Mouse (Mus musculus): ENCODE measurements at regions not wholly inside any gene's neighbourhood (a gene's known extent, or its start where the extent isn't known, plus 50 kb on each side); places are given as distances from the start of the nearest gene placed in this dataset.

- H3K4me1 ChIP-seq (ENCODE audit: insufficient read depth): no peaks in the 10 kb centered on the region; the same call in 1 of the 2 replicates
- no peak overlapping the region for H3K9ac ChIP-seq
- no peaks in the 10 kb centered on the region for H3K36me3 ChIP-seq (ENCODE audit: insufficient read depth)
- H3K27me3 ChIP-seq (ENCODE audit: insufficient read depth, low read length): no peaks in the 10 kb centered on the region
- 59% methylated on average over 9 of the region's 9 CpGs for whole genome bisulfite sequencing
- H3K4me3 ChIP-seq (ENCODE audit: low read depth, low read length): no peak overlapping the region
- DNase-seq (no peak), ATAC-seq (no peak)
- no peak overlapping the region for H3K27ac ChIP-seq (ENCODE audit: low read depth, low read length)
- no peaks in the 10 kb centered on the region for H3K9me3 ChIP-seq (ENCODE audit: low read length)
- no peak for TF ChIP-seq CTCF (IDR thresholded peaks at IDR 0.05; ENCODE audit: low read depth)
- no peak overlapping the region for H3K4me2 ChIP-seq (ENCODE audit: low read depth)
These were observed 100.3 kb upstream of the Krtap11-1 start for GRCm38 (mm10) chr16:89671188-89671726.

- no peaks in the 10 kb centered on the region for H3K9me3 ChIP-seq (ENCODE audit: low read length)
- H3K4me2 ChIP-seq (ENCODE audit: low read depth): no peak overlapping the region
- WGBS: 84% methylated on average over 2 of the region's 2 CpGs
- TF ChIP-seq CTCF (IDR thresholded peaks at IDR 0.05; ENCODE audit: low read depth): no peak
- DNase-seq (no peak), ATAC-seq (no peak)
- no peaks in the 10 kb centered on the region for H3K4me1 ChIP-seq (ENCODE audit: insufficient read depth)
- no peak overlapping the region for H3K27ac ChIP-seq (ENCODE audit: low read depth, low read length)
- no peak overlapping the region for H3K9ac ChIP-seq
- no peak overlapping the region for H3K4me3 ChIP-seq (ENCODE audit: low read depth, low read length)
- H3K36me3 ChIP-seq (ENCODE audit: insufficient read depth): no peaks in the 10 kb centered on the region
- H3K27me3 ChIP-seq (ENCODE audit: insufficient read depth, low read length): no peaks in the 10 kb centered on the region
These were observed 89.1 kb upstream of the Krtap11-1 start for GRCm38 (mm10) chr16:89660071-89660470.

GRCm38 (mm10) chr16:89656036-89656435 lies 85.1 kb upstream of the Krtap11-1 start:
- WGBS: 94% methylated on average over 3 of the region's 3 CpGs
- Histone ChIP-seq H3K27ac (ENCODE audit: low read depth, low read length) (no peak overlapping the region), H3K9ac (no peak overlapping the region), H3K9me3 (ENCODE audit: low read length) (no peaks in the 10 kb centered on the region), H3K4me2 (ENCODE audit: low read depth) (no peak overlapping the region), H3K36me3 (ENCODE audit: insufficient read depth) (no peaks in the 10 kb centered on the region), H3K27me3 (ENCODE audit: insufficient read depth, low read length) (no peaks in the 10 kb centered on the region), H3K4me1 (ENCODE audit: insufficient read depth) (no peaks in the 10 kb centered on the region), H3K4me3 (ENCODE audit: low read depth, low read length) (no peak overlapping the region)
- no peak for DNase-seq
- no peak for ATAC-seq
- no peak for TF ChIP-seq CTCF (IDR thresholded peaks at IDR 0.05; ENCODE audit: low read depth)

GRCm38 (mm10) chr16:89648651-89649050 lies 77.7 kb upstream of the Krtap11-1 start:
- ATAC-seq (no peak), DNase-seq (no peak)
- WGBS: 73% methylated on average over 4 of the region's 4 CpGs
- Histone ChIP-seq H3K27me3 (ENCODE audit: insufficient read depth, low read length) (no peaks in the 10 kb centered on the region), H3K4me1 (ENCODE audit: insufficient read depth) (no peaks in the 10 kb centered on the region), H3K36me3 (ENCODE audit: insufficient read depth) (no peaks in the 10 kb centered on the region), H3K9ac (no peak overlapping the region), H3K9me3 (ENCODE audit: low read length) (no peaks in the 10 kb centered on the region), H3K4me2 (ENCODE audit: low read depth) (no peak overlapping the region), H3K4me3 (ENCODE audit: low read depth, low read length) (no peak overlapping the region), H3K27ac (ENCODE audit: low read depth, low read length) (no peak overlapping the region)
- no peak for TF ChIP-seq CTCF (IDR thresholded peaks at IDR 0.05; ENCODE audit: low read depth)

- Histone ChIP-seq H3K4me2 (ENCODE audit: low read depth) (no peak overlapping the region), H3K9me3 (ENCODE audit: low read length) (no peaks in the 10 kb centered on the region), H3K4me3 (ENCODE audit: low read depth, low read length) (no peak overlapping the region), H3K27me3 (ENCODE audit: insufficient read depth, low read length) (no peaks in the 10 kb centered on the region), H3K9ac (no peak overlapping the region), H3K27ac (ENCODE audit: low read depth, low read length) (no peak overlapping the region), H3K36me3 (ENCODE audit: insufficient read depth) (no peaks in the 10 kb centered on the region), H3K4me1 (ENCODE audit: insufficient read depth) (no peaks in the 10 kb centered on the region)
- no peak for ATAC-seq
- 44% methylated on average over 9 of the region's 9 CpGs for WGBS
- no peak for TF ChIP-seq CTCF (IDR thresholded peaks at IDR 0.05; ENCODE audit: low read depth)
- DNase-seq: no peak
These were observed 63.1 kb upstream of the Krtap11-1 start for GRCm38 (mm10) chr16:89633917-89634601.

GRCm38 (mm10) chr16:89632114-89632622 lies 61.2 kb upstream of the Krtap11-1 start:
- Histone ChIP-seq H3K9ac (no peak overlapping the region), H3K4me1 (ENCODE audit: insufficient read depth) (no peaks in the 10 kb centered on the region), H3K36me3 (ENCODE audit: insufficient read depth) (no peaks in the 10 kb centered on the region), H3K4me2 (ENCODE audit: low read depth) (no peak overlapping the region), H3K27me3 (ENCODE audit: insufficient read depth, low read length) (no peaks in the 10 kb centered on the region), H3K4me3 (ENCODE audit: low read depth, low read length) (no peak overlapping the region), H3K9me3 (ENCODE audit: low read length) (no peaks in the 10 kb centered on the region), H3K27ac (ENCODE audit: low read depth, low read length) (no peak overlapping the region)
- DNase-seq (no peak), ATAC-seq (no peak)
- TF ChIP-seq CTCF (IDR thresholded peaks at IDR 0.05; ENCODE audit: low read depth): no peak
- 40% methylated on average over 6 of the region's 6 CpGs for WGBS

- DNase-seq (no peak), ATAC-seq (no peak)
- Histone ChIP-seq H3K9me3 (ENCODE audit: low read length) (no peaks in the 10 kb centered on the region), H3K4me2 (ENCODE audit: low read depth) (no peak overlapping the region), H3K27me3 (ENCODE audit: insufficient read depth, low read length) (no peaks in the 10 kb centered on the region), H3K27ac (ENCODE audit: low read depth, low read length) (no peak overlapping the region), H3K9ac (no peak overlapping the region), H3K4me3 (ENCODE audit: low read depth, low read length) (no peak overlapping the region), H3K36me3 (ENCODE audit: insufficient read depth) (no peaks in the 10 kb centered on the region), H3K4me1 (ENCODE audit: insufficient read depth) (no peaks in the 10 kb centered on the region)
- WGBS: 91% methylated on average over 9 of the region's 9 CpGs
- TF ChIP-seq CTCF (IDR thresholded peaks at IDR 0.05; ENCODE audit: low read depth): no peak
These were observed 60.6 kb upstream of the Krtap11-1 start for GRCm38 (mm10) chr16:89631396-89632113.
